Mouse (Mus musculus): ENCODE measurements around the gene Dcst1.

GRCm38 (mm10) chr3:89315930-89316831, 48.9 kb downstream of the Dcst1 start:
- no peak for TF ChIP-seq POLR2A (IDR thresholded peaks at IDR 0.05; ENCODE audit: low read depth, low read length)
- no peak for TF ChIP-seq CTCF (conservative IDR thresholded peaks at IDR 0.05; ENCODE audit: insufficient read depth, insufficient read length, low read depth, low read length)

Data from kidney, adult 2 months (tissue).